Mouse (Mus musculus) hindbrain, embryonic 14.5 days (tissue): ENCODE data around the gene Srprb. TPM values are rescaled to one million over a fixed set of nuclear protein-coding genes. Genes with fewer than 3 reads are reported as not detected.
"Not testable (repeated sequence)": the region's sequence is repeated elsewhere in the genome, so short reads cannot be mapped to it uniquely, and the experiment has no call there.

Experiments
- ATAC-seq: fragments of 200-750 bp; cut with Nextera tagmentation; 2 replicates; pipeline ENCODE4 v1.8.0; 2017; ENCODE audit warnings: moderate number of reproducible peaks, mild to moderate bottlenecking, moderate TSS enrichment, moderate library complexity; ENCODE audit not compliant: low FRiP score
- DNase-seq: peaks from one replicate; pipeline ENCODE4 v3.0.0-alpha.2; 2015; ENCODE audit warnings: low spot score
- H3K27ac ChIP-seq: fragments of 300-500 bp; sonication (generic); 2 replicates; pipeline ENCODE4 v1.5.1; 2014; ENCODE audit warnings: mild to moderate bottlenecking, moderate library complexity
- H3K27me3 ChIP-seq: fragments of 300-500 bp; sonication (generic); 2 replicates; pipeline ENCODE4 v1.6.1; 2014; ENCODE audit warnings: mild to moderate bottlenecking, low read length, mixed read lengths; ENCODE audit not compliant: control insufficient read depth, insufficient read depth
- H3K36me3 ChIP-seq: fragments of 300-500 bp; sonication (generic); replicated peaks from 2 replicates; pipeline ENCODE4 v1.6.1; 2014; ENCODE audit not compliant: control insufficient read depth, insufficient read depth
- H3K4me1 ChIP-seq: fragments of 300-500 bp; sonication (generic); replicated peaks from 2 replicates; pipeline ENCODE4 v1.6.1; 2014; ENCODE audit warnings: antibody characterized with exemption, low read length, mixed read lengths; ENCODE audit not compliant: control insufficient read depth, insufficient read depth
- H3K4me2 ChIP-seq: fragments of 300-500 bp; sonication (generic); replicated peaks from 2 replicates; pipeline ENCODE4 v1.6.1; 2014; ENCODE audit warnings: mild to moderate bottlenecking, moderate library complexity
- H3K4me3 ChIP-seq: fragments of 300-500 bp; sonication (generic); replicated peaks from 2 replicates; pipeline ENCODE4 v1.5.1; 2014; ENCODE audit warnings: mild to moderate bottlenecking, low read length
- H3K9ac ChIP-seq: fragments of 300-500 bp; sonication (generic); 2 replicates; pipeline ENCODE4 v1.6.1; 2014
- H3K9me3 ChIP-seq: fragments of 300-500 bp; sonication (generic); 2 replicates; pipeline ENCODE4 v1.6.1; 2016; ENCODE audit warnings: low read length; ENCODE audit not compliant: control insufficient read depth
- WGBS: fragments of 180-500 bp; shearing (Covaris S2); extraction: QIAGEN DNeasy Blood & Tissue Kit; methylation state at CpG from one replicate; pipeline ENCODE4 v1.1.7; 2014; 5-methylcytosine and 5-hydroxymethylcytosine counted together
- polyA plus RNA-seq: library from polyadenylated mRNA; unstranded; fragments of >200 nt; fragmentation: Nextera tagmentation; extraction: Ambion mirVana; gene quantifications from 2 replicates; pipeline ENCODE4 v1.2.1, GENCODE M21; 2014

The Srprb gene
- polyA plus RNA-seq, 1 experiment from 2014 or later, result 54.1 TPM

GRCm38 (mm10) chr9:103155158-103155557 lies 46.8 kb downstream of the Srprb start:
- H3K27ac ChIP-seq, H3K9ac ChIP-seq, H3K27me3 ChIP-seq, H3K4me3 ChIP-seq, ATAC-seq, H3K4me2 ChIP-seq, DNase-seq, H3K9me3 ChIP-seq: not testable (repeated sequence)
- Histone ChIP-seq H3K4me1 (peaks cover 11% of the 10 kb centered on the region; the same call in 1 of the 2 replicates), H3K36me3 (peaks cover 22% of the 10 kb centered on the region)
- WGBS, result 83% methylated on average over 7 of the region's 7 CpGs

- H3K36me3 ChIP-seq, result peaks cover 22% of the 10 kb centered on the region
- 94% methylated on average over 2 of the region's 2 CpGs for WGBS
- H3K9me3 ChIP-seq, result 0 out of 2 replicates have a peak, but pooled peaks cover 3% of the 10 kb centered on the region
- H3K4me2 ChIP-seq, result no peak overlapping the region
- ATAC-seq, result no peak
- H3K27me3 ChIP-seq, result no peaks in the 10 kb centered on the region
- H3K9ac ChIP-seq, result no peak overlapping the region
- no peak overlapping the region for H3K27ac ChIP-seq
- no peak overlapping the region for H3K4me3 ChIP-seq
- DNase-seq, result no peak
- peaks cover 11% of the 10 kb centered on the region; the same call in 1 of the 2 replicates for H3K4me1 ChIP-seq
Observed at GRCm38 (mm10) chr9:103154568-103154967, 47.4 kb downstream of the Srprb start.

GRCm38 (mm10) chr9:103153286-103153685 lies 48.7 kb downstream of the Srprb start:
- 56% methylated on average over 5 of the region's 5 CpGs for WGBS
- DNase-seq (no peak), ATAC-seq (0 out of 2 replicates have a peak, but pooled peaks have one; percentile 37)
- Histone ChIP-seq H3K9ac (no peak overlapping the region), H3K36me3 (peaks cover 22% of the 10 kb centered on the region), H3K4me3 (no peak overlapping the region), H3K27ac (peak overlapping the region; percentile 60), H3K9me3 (0 out of 2 replicates have a peak, but pooled peaks cover 3% of the 10 kb centered on the region), H3K27me3 (no peaks in the 10 kb centered on the region), H3K4me1 (peaks cover 16% of the 10 kb centered on the region), H3K4me2 (no peak overlapping the region)

- Histone ChIP-seq H3K36me3 (peaks cover 8% of the 10 kb centered on the region), H3K9ac (no peak overlapping the region), H3K4me2 (no peak overlapping the region), H3K27me3 (no peaks in the 10 kb centered on the region), H3K4me3 (no peak overlapping the region), H3K9me3 (0 out of 2 replicates have a peak, but pooled peaks cover 3% of the 10 kb centered on the region), H3K27ac (no peak overlapping the region), H3K4me1 (peaks cover 56% of the 10 kb centered on the region)
- ATAC-seq, result no peak
- WGBS, result 81% methylated on average over 12 of the region's 12 CpGs
- DNase-seq, result no peak
Observed at GRCm38 (mm10) chr9:103149074-103149799, 52.7 kb downstream of the Srprb start.

GRCm38 (mm10) chr9:103147103-103147502 lies 54.8 kb downstream of the Srprb start:
- H3K9ac ChIP-seq, result peak overlapping the region; percentile 0; the same call in 1 of the 2 replicates
- H3K36me3 ChIP-seq, result peaks cover 20% of the 10 kb centered on the region
- peaks cover 53% of the 10 kb centered on the region for H3K4me1 ChIP-seq

GRCm38 (mm10) chr9:103146703-103147102 lies 55.2 kb downstream of the Srprb start:
- peaks cover 24% of the 10 kb centered on the region for H3K36me3 ChIP-seq
- peak overlapping the region; percentile 75 for H3K27ac ChIP-seq
- 9% methylated on average over 9 of the region's 9 CpGs for WGBS
- H3K27me3 ChIP-seq, result no peaks in the 10 kb centered on the region
- H3K4me1 ChIP-seq, result peaks cover 53% of the 10 kb centered on the region
- H3K4me2 ChIP-seq, result peak overlapping the region; percentile 34
- H3K4me3 ChIP-seq, result no peak overlapping the region
- ATAC-seq (peak; percentile 77), DNase-seq (peak; percentile 73)
- H3K9ac ChIP-seq, result peak overlapping the region; percentile 0; the same call in 1 of the 2 replicates
- H3K9me3 ChIP-seq, result 0 out of 2 replicates have a peak, but pooled peaks cover 3% of the 10 kb centered on the region

More at GRCm38 (mm10) chr9:103147103-103147502, 54.8 kb downstream of the Srprb start:
- 24% methylated on average over 13 of the region's 13 CpGs for WGBS
- no peaks in the 10 kb centered on the region for H3K27me3 ChIP-seq
- peak; percentile 34 for DNase-seq
- peak overlapping the region; percentile 34 for H3K4me2 ChIP-seq
- H3K4me3 ChIP-seq, result no peak overlapping the region
- peak overlapping the region; percentile 75 for H3K27ac ChIP-seq
- ATAC-seq, result peak; percentile 37; the same call in 1 of the 2 replicates
- H3K9me3 ChIP-seq, result 0 out of 2 replicates have a peak, but pooled peaks cover 3% of the 10 kb centered on the region

GRCm38 (mm10) chr9:103146257-103146656 lies 55.7 kb downstream of the Srprb start:
- H3K27ac ChIP-seq, result peak overlapping the region; percentile 75
- 50% methylated on average over 10 of the region's 10 CpGs for WGBS
- peaks cover 53% of the 10 kb centered on the region for H3K4me1 ChIP-seq
- H3K36me3 ChIP-seq, result peaks cover 28% of the 10 kb centered on the region
- 0 out of 2 replicates have a peak, but pooled peaks cover 3% of the 10 kb centered on the region for H3K9me3 ChIP-seq
- DNase-seq, result no peak
- 0 out of 2 replicates have a peak, but pooled peaks have one; percentile 23 for ATAC-seq
- H3K4me2 ChIP-seq, result peak overlapping the region; percentile 34; the same call in 1 of the 2 replicates
- H3K4me3 ChIP-seq, result no peak overlapping the region
- H3K27me3 ChIP-seq, result no peaks in the 10 kb centered on the region
- peak overlapping the region; percentile 0; the same call in 1 of the 2 replicates for H3K9ac ChIP-seq

- Histone ChIP-seq H3K27ac (peak overlapping the region; percentile 75), H3K27me3 (no peaks in the 10 kb centered on the region), H3K4me2 (no peak overlapping the region), H3K9me3 (no peaks in the 10 kb centered on the region), H3K4me3 (no peak overlapping the region), H3K36me3 (peaks cover 32% of the 10 kb centered on the region), H3K9ac (peak overlapping the region; percentile 7; the same call in 1 of the 2 replicates), H3K4me1 (peaks cover 53% of the 10 kb centered on the region)
- no peak for DNase-seq
- ATAC-seq, result no peak
- 32% methylated on average over 5 of the region's 5 CpGs for WGBS
Observed at GRCm38 (mm10) chr9:103145351-103145750, 56.6 kb downstream of the Srprb start.

- no peak overlapping the region for H3K9ac ChIP-seq
Observed at GRCm38 (mm10) chr9:103143881-103144280, 58.1 kb downstream of the Srprb start.

More at GRCm38 (mm10) chr9:103143881-103144280, 58.1 kb downstream of the Srprb start:
- Histone ChIP-seq H3K27me3 (no peaks in the 10 kb centered on the region), H3K9me3 (no peaks in the 10 kb centered on the region), H3K4me1 (peaks cover 61% of the 10 kb centered on the region), H3K27ac (no peak overlapping the region), H3K4me2 (no peak overlapping the region), H3K36me3 (peaks cover 32% of the 10 kb centered on the region), H3K4me3 (no peak overlapping the region)
- no peak for DNase-seq
- WGBS, result 57% methylated on average over 4 of the region's 4 CpGs
- ATAC-seq, result no peak
